Comparison of ENCODE assay signal across 10 mouse cellular contexts in genomic region chr6:15415099-15415498, GRCm38 (mm10).
A peak's percentile ranks its signal among the peaks of the same experiment; 100 is the strongest.
DNase-seq lines count a peak whose midpoint lies in the region; ATAC-seq and TF ChIP-seq lines count a peak whose summit lies in the region.
"Had no signal": no experiment of that assay in that cellular context is flagged by ENCODE, and none has a peak within 500 bp of the region (broad histone marks: within the 10 kb centered on the region; RNA-seq: fewer than 3 reads in every experiment).

No protein-coding gene starts in this region.

- H3K27me3 ChIP-seq in forebrain, postnatal 0 days (ENCODE audit: insufficient read depth, low read length): 0 out of 2 replicates have a peak, but pooled peaks cover 2% of the 10 kb centered on the region
- H3K27me3 ChIP-seq in forebrain, embryonic 10.5 days (ENCODE audit: poor library complexity, severe bottlenecking): peaks cover 9% of the 10 kb centered on the region
- peaks cover 3% of the 10 kb centered on the region; the same call in 1 of the 2 replicates for H3K27me3 ChIP-seq in kidney, embryonic 15.5 days
- no peaks in the 10 kb centered on the region for H3K27me3 ChIP-seq in neural tube, embryonic 12.5 days (replicated peaks)
- H3K27me3 ChIP-seq in limb, embryonic 14.5 days (ENCODE audit: control insufficient read depth, insufficient read depth, low read length): no peaks in the 10 kb centered on the region
- H3K27me3 ChIP-seq: lung, embryonic 15.5 days had no signal

- 20% methylated on average over 4 of the region's 4 CpGs for WGBS in forebrain, postnatal 0 days
- 33% methylated on average over 4 of the region's 4 CpGs for WGBS in forebrain, embryonic 10.5 days
- WGBS in kidney, embryonic 15.5 days: 55% methylated on average over 4 of the region's 4 CpGs
- 45% methylated on average over 4 of the region's 4 CpGs for WGBS in neural tube, embryonic 12.5 days
- WGBS in limb, embryonic 14.5 days: 56% methylated on average over 4 of the region's 4 CpGs

- peaks cover 4% of the 10 kb centered on the region; the same call in 1 of the 2 replicates for H3K4me1 ChIP-seq in forebrain, postnatal 0 days (ENCODE audit: insufficient read depth)
- H3K4me1 ChIP-seq in forebrain, embryonic 10.5 days: peaks cover 51% of the 10 kb centered on the region
- H3K4me1 ChIP-seq in kidney, embryonic 15.5 days: peaks cover 6% of the 10 kb centered on the region; the same call in 1 of the 2 replicates
- H3K4me1 ChIP-seq in neural tube, embryonic 12.5 days: peaks cover 19% of the 10 kb centered on the region
- H3K4me1 ChIP-seq in limb, embryonic 14.5 days (ENCODE audit: control insufficient read depth, insufficient read depth, low read length): no peaks in the 10 kb centered on the region

- H3K27ac ChIP-seq in forebrain, postnatal 0 days (ENCODE audit: low read depth, low read length): no peak overlapping the region
- no peak overlapping the region for H3K27ac ChIP-seq in forebrain, embryonic 10.5 days
- H3K27ac ChIP-seq in kidney, embryonic 15.5 days: no peak overlapping the region
- no peak overlapping the region for H3K27ac ChIP-seq in neural tube, embryonic 12.5 days
- H3K27ac ChIP-seq in limb, embryonic 14.5 days (replicated peaks; ENCODE audit: low read depth, low read length): no peak overlapping the region
- H3K27ac ChIP-seq: lung, embryonic 15.5 days had no signal

- no peaks in the 10 kb centered on the region for H3K36me3 ChIP-seq in forebrain, postnatal 0 days (ENCODE audit: insufficient read depth)
- H3K36me3 ChIP-seq in forebrain, embryonic 10.5 days (replicated peaks): 0 out of 2 replicates have a peak, but pooled peaks cover 2% of the 10 kb centered on the region
- H3K36me3 ChIP-seq in kidney, embryonic 15.5 days: no peaks in the 10 kb centered on the region
- no peaks in the 10 kb centered on the region for H3K36me3 ChIP-seq in neural tube, embryonic 12.5 days
- H3K36me3 ChIP-seq in limb, embryonic 14.5 days (ENCODE audit: control insufficient read depth, insufficient read depth, low read length): peaks cover 5% of the 10 kb centered on the region; the same call in 1 of the 2 replicates
- H3K36me3 ChIP-seq: lung, embryonic 15.5 days had no signal

- no peak overlapping the region for H3K4me3 ChIP-seq in forebrain, postnatal 0 days (ENCODE audit: low read depth, low read length)
- H3K4me3 ChIP-seq in forebrain, embryonic 10.5 days: no peak overlapping the region
- H3K4me3 ChIP-seq in kidney, embryonic 15.5 days (replicated peaks): no peak overlapping the region
- H3K4me3 ChIP-seq in neural tube, embryonic 12.5 days: no peak overlapping the region
- no peak overlapping the region for H3K4me3 ChIP-seq in limb, embryonic 14.5 days (replicated peaks; ENCODE audit: low read length)
- H3K4me3 ChIP-seq: lung, embryonic 15.5 days had no signal

- peak; percentile 60 for DNase-seq in forebrain, postnatal 0 days
- DNase-seq in forebrain, embryonic 10.5 days (ENCODE audit: extremely low spot score, low spot score): no peak
- DNase-seq in kidney, postnatal 10 days: peak; percentile 18
- no peak for DNase-seq in neural tube, embryonic 10.5 days (ENCODE audit: extremely low spot score, low spot score)
- peak; percentile 20 for DNase-seq in limb, embryonic 14.5 days (ENCODE audit: low spot score)
- no peak for DNase-seq in thymus, postnatal 25 days
- DNase-seq: heart, postnatal 36 days had no signal

- H3K4me2 ChIP-seq in forebrain, postnatal 0 days (ENCODE audit: low read depth): no peak overlapping the region
- no peak overlapping the region for H3K4me2 ChIP-seq in kidney, embryonic 15.5 days
- H3K4me2 ChIP-seq in neural tube, embryonic 12.5 days (replicated peaks): no peak overlapping the region
- no peak overlapping the region for H3K4me2 ChIP-seq in limb, embryonic 14.5 days (replicated peaks; ENCODE audit: low read depth, low read length, severe bottlenecking)
- H3K4me2 ChIP-seq: lung, embryonic 15.5 days had no signal

- no peaks in the 10 kb centered on the region for H3K9me3 ChIP-seq in forebrain, postnatal 0 days (ENCODE audit: low read length)
- no peaks in the 10 kb centered on the region for H3K9me3 ChIP-seq in forebrain, embryonic 10.5 days
- no peaks in the 10 kb centered on the region for H3K9me3 ChIP-seq in kidney, embryonic 15.5 days (replicated peaks)
- no peaks in the 10 kb centered on the region for H3K9me3 ChIP-seq in neural tube, embryonic 12.5 days
- no peaks in the 10 kb centered on the region for H3K9me3 ChIP-seq in limb, embryonic 14.5 days (ENCODE audit: control insufficient read depth, low read length)
- H3K9me3 ChIP-seq: lung, embryonic 15.5 days had no signal

- TF ChIP-seq CTCF in forebrain, postnatal 0 days (IDR thresholded peaks at IDR 0.05; ENCODE audit: low read depth): peak; percentile 64

- ATAC-seq in forebrain, postnatal 0 days: no peak
- ATAC-seq in kidney, embryonic 15.5 days (replicated peaks; ENCODE audit: low FRiP score): no peak
- peak; percentile 10; the same call in 1 of the 2 replicates for ATAC-seq in neural tube, embryonic 12.5 days (ENCODE audit: low FRiP score, low read depth)
- no peak for ATAC-seq in limb, embryonic 14.5 days (ENCODE audit: low FRiP score, low read depth)

- no peak overlapping the region for H3K9ac ChIP-seq in forebrain, postnatal 0 days
- no peak overlapping the region for H3K9ac ChIP-seq in kidney, embryonic 15.5 days
- H3K9ac ChIP-seq in neural tube, embryonic 12.5 days: no peak overlapping the region
- no peak overlapping the region for H3K9ac ChIP-seq in limb, embryonic 14.5 days (ENCODE audit: low read depth, low read length, severe bottlenecking)
- H3K9ac ChIP-seq: lung, embryonic 15.5 days had no signal

- no peak for TF ChIP-seq POLR2A in limb, embryonic 14.5 days (IDR thresholded peaks at IDR 0.05; ENCODE audit: borderline replicate concordance, extremely low read depth, insufficient read depth, insufficient read length)

Comparison
In these comparisons a context has a peak if more than half of its experiments do, and no peak if none do; other contexts are left out.
1. DNase-seq: peak in forebrain, postnatal 0 days (single experiment), kidney, postnatal 10 days (single experiment) and limb, embryonic 14.5 days (single experiment); none in forebrain, embryonic 10.5 days (single experiment), neural tube, embryonic 10.5 days (single experiment) and thymus, postnatal 25 days (single experiment).